Mouse (Mus musculus): ENCODE measurements around the gene Trim14.
"Not testable (repeated sequence)": the region's sequence is repeated elsewhere in the genome, so short reads cannot be mapped to it uniquely, and the experiment has no call there.

The Trim14 gene

GRCm38 (mm10) chr4:46535840-46536361 is at the start of gene Trim14:
TSS of gene Trim14 (minus strand) at chr4:46536141.
- in situ Hi-C loops (cut with MseI, MboI): no loop called here

GRCm38 (mm10) chr4:46585041-46585810 is 49.3 kb upstream of the Trim14 start:
- in situ Hi-C loops (cut with MseI, MboI): no loop called here

- in situ Hi-C loops (cut with MseI, MboI): not testable (repeated sequence)
Measured at GRCm38 (mm10) chr4:46584536-46584935, 48.6 kb upstream of the Trim14 start.

GRCm38 (mm10) chr4:46584084-46584483 is 48.1 kb upstream of the Trim14 start:
- in situ Hi-C loops (cut with MseI, MboI): not testable (repeated sequence)

GRCm38 (mm10) chr4:46582024-46582423 is 46.1 kb upstream of the Trim14 start:
- in situ Hi-C loops (cut with MseI, MboI): not testable (repeated sequence)

GRCm38 (mm10) chr4:46581577-46581976 is 45.6 kb upstream of the Trim14 start:
- in situ Hi-C loops (cut with MseI, MboI): not testable (repeated sequence)

- in situ Hi-C loops (cut with MseI, MboI): not testable (repeated sequence)
Measured at GRCm38 (mm10) chr4:46580799-46581243, 44.9 kb upstream of the Trim14 start.

GRCm38 (mm10) chr4:46578796-46579346 is 42.9 kb upstream of the Trim14 start:
- in situ Hi-C loops (cut with MseI, MboI): not testable (repeated sequence)

GRCm38 (mm10) chr4:46578228-46578627 is 42.3 kb upstream of the Trim14 start:
- in situ Hi-C loops (cut with MseI, MboI): no loop called here

- in situ Hi-C loops (cut with MseI, MboI): not testable (repeated sequence)
Measured at GRCm38 (mm10) chr4:46575509-46576284, 39.8 kb upstream of the Trim14 start.

GRCm38 (mm10) chr4:46574841-46575240 is 38.9 kb upstream of the Trim14 start:
- in situ Hi-C loops (cut with MseI, MboI): no loop called here

GRCm38 (mm10) chr4:46574024-46574753 is 38.2 kb upstream of the Trim14 start:
- in situ Hi-C loops (cut with MseI, MboI): no loop called here

GRCm38 (mm10) chr4:46572616-46573015 is 36.7 kb upstream of the Trim14 start:
- in situ Hi-C loops (cut with MseI, MboI): no loop called here

- in situ Hi-C loops (cut with MseI, MboI): no loop called here
Measured at GRCm38 (mm10) chr4:46571744-46572143, 35.8 kb upstream of the Trim14 start.

GRCm38 (mm10) chr4:46569671-46570070 is 33.7 kb upstream of the Trim14 start:
- in situ Hi-C loops (cut with MseI, MboI): no loop called here

GRCm38 (mm10) chr4:46568169-46568568 is 32.2 kb upstream of the Trim14 start:
- in situ Hi-C loops (cut with MseI, MboI): no loop called here

- in situ Hi-C loops (cut with MseI, MboI): no loop called here
Measured at GRCm38 (mm10) chr4:46566931-46567671, 31.2 kb upstream of the Trim14 start.

GRCm38 (mm10) chr4:46565393-46565955 is 29.5 kb upstream of the Trim14 start:
- in situ Hi-C loops (cut with MseI, MboI): no loop called here

GRCm38 (mm10) chr4:46564247-46564646 is 28.3 kb upstream of the Trim14 start:
- in situ Hi-C loops (cut with MseI, MboI): no loop called here

- in situ Hi-C loops (cut with MseI, MboI): no loop called here
Measured at GRCm38 (mm10) chr4:46563847-46564246, 27.9 kb upstream of the Trim14 start.
